Mouse (Mus musculus) gastrocnemius, adult 2 months (tissue): Measurements from ENCODE around the gene Pkmyt1. TPM values are rescaled to one million over a fixed set of nuclear protein-coding genes. Genes with fewer than 3 reads are reported as not detected.
A peak's percentile ranks its signal among the peaks of the same experiment; 100 is the strongest.

ENCODE experiments used
- DNase-seq: peaks from one replicate; pipeline ENCODE4 v3.0.0; 2022
- H3K27ac ChIP-seq: fragments of 200-600 bp; 2 replicates; pipeline ENCODE4 v1.8.1; 2022; ENCODE audit warnings: mild to moderate bottlenecking
- H3K4me3 ChIP-seq: fragments of 200-600 bp; 2 replicates; pipeline ENCODE4 v1.8.1; 2022; ENCODE audit warnings: mild to moderate bottlenecking, moderate library complexity
- CTCF ChIP-seq: fragments of 200-600 bp; IDR thresholded peaks from 2 replicates; pipeline ENCODE4 v1.8.1; 2022; ENCODE audit warnings: antibody characterized with exemption, mild to moderate bottlenecking, moderate library complexity
- intact Hi-C: fragments of 180-260 bp; cut with DNase I; formaldehyde crosslinking; loops from one replicate; pipeline ENCODE4 v1.15.1; 2025
- total RNA-seq, 2 experiments: library from RNA; stranded (reverse); gene quantifications; 2 replicates each; pipeline ENCODE4 v1.2.3; 2021

Gene Pkmyt1
- total RNA-seq, 2 experiments from 2014 or later: 0.53 to 0.64 TPM

- no peak overlapping the region for H3K27ac ChIP-seq
- no peak for DNase-seq
- TF ChIP-seq CTCF: no peak
- intact Hi-C loops: no loop called here
- no peak overlapping the region for H3K4me3 ChIP-seq
Measured at GRCm38 (mm10) chr17:23730441-23730840, 4.3 kb downstream of the Pkmyt1 start.

- TF ChIP-seq CTCF: no peak
- no peak for DNase-seq
- intact Hi-C loops: no loop called here
- Histone ChIP-seq H3K4me3 (no peak overlapping the region), H3K27ac (no peak overlapping the region)
Measured at GRCm38 (mm10) chr17:23734341-23734740, 8.2 kb downstream of the Pkmyt1 start.

GRCm38 (mm10) chr17:23737493-23738445, 11.6 kb downstream of the Pkmyt1 start:
- no peak overlapping the region for H3K4me3 ChIP-seq
- TF ChIP-seq CTCF: no peak
- no peak for DNase-seq
- no peak overlapping the region for H3K27ac ChIP-seq
- intact Hi-C loops: no loop called here

DNA sequence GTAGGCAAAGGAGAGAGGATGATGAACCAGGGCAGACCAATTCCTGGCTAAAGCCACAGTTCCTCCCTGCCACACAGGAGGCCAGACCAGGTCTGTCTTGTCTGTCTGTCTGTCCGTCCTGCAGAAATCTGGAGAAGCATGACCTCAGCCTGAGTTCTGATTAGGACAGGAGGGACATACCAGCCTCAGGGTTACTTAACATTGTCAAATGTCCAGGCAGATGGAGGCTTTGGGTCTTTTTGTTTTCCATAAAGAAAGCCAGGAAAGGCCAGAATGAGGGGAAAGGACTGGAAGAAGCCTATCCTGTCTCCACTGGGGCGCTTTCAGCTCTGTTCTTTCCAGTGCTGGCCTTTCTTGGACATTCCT, 12.7 kb downstream of the Pkmyt1 start:
- peak overlapping the region; percentile 86 for H3K4me3 ChIP-seq
- H3K27ac ChIP-seq: peak overlapping the region; percentile 91

GRCm38 (mm10) chr17:23739202-23740135, 13.3 kb downstream of the Pkmyt1 start:
- H3K27ac ChIP-seq: peak overlapping the region; percentile 91

More for the DNA sequence above, 12.7 kb downstream of the Pkmyt1 start:
- intact Hi-C loops: no loop called here
- no peak for DNase-seq
- no peak for TF ChIP-seq CTCF

DNA sequence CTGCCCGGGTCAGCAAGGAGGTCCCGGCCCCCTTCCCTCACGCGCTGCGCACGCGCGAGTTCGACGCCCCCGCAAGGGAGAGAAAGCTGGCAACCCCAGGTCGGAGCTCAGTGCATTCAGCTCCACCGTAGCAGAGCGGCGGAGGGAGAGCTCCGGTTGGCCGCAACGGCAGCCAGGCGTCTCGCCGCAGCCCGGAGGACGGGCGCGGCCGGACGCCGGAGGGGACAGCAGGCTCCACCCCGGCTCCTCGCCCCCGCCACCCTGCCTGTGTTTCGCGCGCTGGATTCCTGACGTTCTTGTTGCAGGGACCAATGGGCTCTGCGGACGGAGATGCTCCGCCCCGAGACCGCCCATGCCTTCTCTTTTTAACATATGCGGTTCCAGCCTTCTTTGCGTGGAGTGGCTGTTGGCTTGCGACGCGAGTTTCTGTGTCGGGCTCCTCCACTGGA, 14.0 kb downstream of the Pkmyt1 start:
- intact Hi-C loops: no loop called here
- H3K4me3 ChIP-seq: peak overlapping the region; percentile 86
- no peak for TF ChIP-seq CTCF
- DNase-seq: peak; percentile 93
- peak overlapping the region; percentile 91 for H3K27ac ChIP-seq

More at GRCm38 (mm10) chr17:23739202-23740135, 13.3 kb downstream of the Pkmyt1 start:
- H3K4me3 ChIP-seq: peak overlapping the region; percentile 86
- intact Hi-C loops: no loop called here
- no peak for TF ChIP-seq CTCF
- no peak for DNase-seq

DNA sequence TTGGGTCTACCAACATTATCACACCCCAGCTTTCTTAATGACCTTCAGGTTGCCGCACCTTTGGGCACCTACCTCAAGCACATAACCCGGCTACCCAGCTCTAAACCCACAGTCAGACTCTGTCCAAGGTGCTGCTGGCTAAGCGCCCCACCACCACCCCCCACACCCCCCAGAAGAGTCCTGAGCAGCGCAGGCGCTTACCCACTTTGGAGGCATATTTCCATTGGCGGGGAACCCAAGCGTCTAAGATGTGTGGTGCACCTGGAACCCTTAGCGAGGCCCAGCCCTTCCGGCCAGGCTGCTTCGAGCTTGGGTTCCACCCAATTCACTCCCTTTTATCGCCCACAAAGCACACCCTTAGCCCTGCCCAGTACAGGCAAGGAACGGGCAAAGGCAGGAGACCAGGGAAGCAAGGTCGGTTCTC, 14.5 kb downstream of the Pkmyt1 start, which contains the start of gene Paqr4:
Gene Paqr4, minus strand, starts transcription at position 270 of the 424 bp plus-strand sequence.
- Histone ChIP-seq H3K4me3 (peak within 1 kb of the TSS; percentile 86), H3K27ac (peak within 1 kb of the TSS; percentile 91)
- no peak for DNase-seq
- no peak for TF ChIP-seq CTCF
- intact Hi-C loops: no loop called here

- no peak for DNase-seq
- intact Hi-C loops: no loop called here
- peak overlapping the region; percentile 55 for H3K4me3 ChIP-seq
- H3K27ac ChIP-seq: no peak overlapping the region
- no peak for TF ChIP-seq CTCF
Measured at GRCm38 (mm10) chr17:23741359-23742209, 15.4 kb downstream of the Pkmyt1 start.

DNA sequence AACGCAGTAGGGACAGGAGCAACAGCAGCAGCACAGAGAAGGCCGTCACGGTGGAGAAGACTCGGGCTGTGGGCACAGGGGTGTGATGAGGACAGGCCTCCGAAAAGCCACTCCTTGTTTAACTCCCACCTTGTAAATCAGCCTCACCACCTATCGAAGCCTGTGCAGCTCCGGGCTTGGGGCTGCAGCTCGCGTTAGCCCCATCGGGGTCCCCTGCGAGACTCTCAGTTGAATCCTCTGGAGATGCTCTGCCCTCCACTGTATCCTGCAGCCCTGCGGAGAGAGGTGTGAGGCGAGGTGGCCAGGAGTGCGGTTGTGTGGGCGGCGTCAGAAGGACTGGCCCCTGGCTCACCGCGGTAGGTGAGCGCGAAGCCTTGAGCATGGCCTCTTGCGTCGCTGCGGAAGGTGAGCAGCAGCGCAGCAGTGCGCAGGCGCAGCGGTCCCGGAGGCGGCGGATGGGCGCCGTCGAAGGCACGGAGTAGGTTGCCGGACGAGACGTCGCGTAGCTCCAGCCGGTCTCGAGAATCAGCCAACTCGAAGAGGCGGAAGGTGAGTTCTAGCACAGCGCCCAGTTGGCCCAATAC, 16.2 kb downstream of the Pkmyt1 start:
- H3K27ac ChIP-seq: no peak overlapping the region
- no peak for TF ChIP-seq CTCF
- H3K4me3 ChIP-seq: peak overlapping the region; percentile 55
- intact Hi-C loops: no loop called here
- DNase-seq: no peak

DNA sequence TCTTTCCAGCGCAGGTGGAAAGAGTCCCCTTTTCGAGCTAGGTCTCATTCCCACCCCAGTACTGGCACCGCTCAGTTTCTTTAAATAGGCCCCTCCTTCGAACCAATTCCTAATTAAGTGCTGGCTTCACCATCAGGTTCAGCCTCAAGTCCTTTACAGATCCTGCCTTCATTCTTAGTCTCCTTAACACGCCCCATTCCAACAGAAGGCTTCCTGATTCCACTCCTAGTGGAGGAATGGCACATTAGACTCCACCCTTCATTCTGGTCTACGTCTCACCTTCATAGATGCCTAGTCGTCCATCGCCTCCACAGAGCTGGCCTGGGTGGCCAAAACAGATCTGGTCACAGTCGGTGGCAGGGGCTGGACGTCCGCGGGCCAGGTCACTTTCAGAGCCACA, 16.8 kb downstream of the Pkmyt1 start:
- DNase-seq: no peak
- TF ChIP-seq CTCF: no peak
- H3K4me3 ChIP-seq: no peak overlapping the region; the same call in 1 of the 2 replicates
- intact Hi-C loops: no loop called here
- no peak overlapping the region for H3K27ac ChIP-seq

GRCm38 (mm10) chr17:23744076-23744475, 17.9 kb downstream of the Pkmyt1 start:
- H3K4me3 ChIP-seq: no peak overlapping the region
- intact Hi-C loops: no loop called here
- TF ChIP-seq CTCF: no peak
- no peak for DNase-seq
- no peak overlapping the region for H3K27ac ChIP-seq

GRCm38 (mm10) chr17:23744651-23745050, 18.5 kb downstream of the Pkmyt1 start:
- intact Hi-C loops: loop anchor here (5.0 kb wide), 1 partner anchor 218 kb away; no protein-coding TSS in a partner anchor
- Histone ChIP-seq H3K4me3 (no peak overlapping the region), H3K27ac (no peak overlapping the region)
- no peak for TF ChIP-seq CTCF
- no peak for DNase-seq
